Mouse (Mus musculus) brain, embryonic 18.5 days (tissue): Measurements from ENCODE around the gene Lgalsl.

Experiments used
- DNase-seq: peaks from one replicate; pipeline ENCODE4 v3.0.0-alpha.2; 2012; ENCODE audit warnings: low read depth, low spot score

The Lgalsl gene

DNA sequence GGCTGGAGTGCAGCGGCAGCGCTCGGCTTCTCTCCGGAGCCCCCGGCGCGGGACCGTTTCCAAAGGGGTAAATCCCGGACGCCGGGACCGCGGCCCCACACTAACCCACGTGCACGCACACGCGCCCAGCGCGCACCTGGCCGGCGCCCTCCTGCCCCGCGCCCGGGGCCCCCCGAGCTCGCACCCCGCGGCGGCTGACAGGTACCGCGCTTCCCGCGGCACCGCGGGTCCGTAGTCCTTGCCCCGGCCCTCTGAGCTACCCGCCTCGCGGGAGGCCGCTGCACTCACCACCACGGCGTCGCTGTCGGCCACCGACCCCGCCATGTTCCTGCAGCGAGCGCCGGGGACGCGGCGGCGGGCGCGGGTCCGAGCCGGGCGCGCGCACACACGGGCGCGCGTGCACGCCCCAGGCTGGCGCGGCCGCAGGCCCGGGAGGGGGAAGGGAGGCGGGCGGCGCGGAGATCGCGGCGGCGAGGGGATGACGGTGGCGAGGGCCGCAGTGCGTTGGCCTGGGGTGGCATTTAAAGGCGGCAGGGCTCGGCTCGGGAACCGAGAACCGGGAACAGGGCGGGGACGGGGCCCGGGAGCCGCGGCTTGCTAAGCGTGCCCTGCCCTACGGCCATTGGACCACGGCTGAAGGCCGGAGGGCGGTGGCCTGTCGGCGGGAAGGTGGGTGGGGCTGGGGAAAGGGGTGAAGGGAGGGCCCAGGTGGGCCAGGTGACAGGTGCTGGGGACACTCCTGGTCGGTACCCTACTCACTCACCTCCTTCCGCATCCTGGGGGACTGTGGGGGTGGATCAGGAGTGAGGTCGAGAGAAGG lies at the start of gene Lgalsl:
Gene Lgalsl (minus strand): TSS at position 371 of the 820 bp plus-strand sequence.
- no peak for DNase-seq

DNA sequence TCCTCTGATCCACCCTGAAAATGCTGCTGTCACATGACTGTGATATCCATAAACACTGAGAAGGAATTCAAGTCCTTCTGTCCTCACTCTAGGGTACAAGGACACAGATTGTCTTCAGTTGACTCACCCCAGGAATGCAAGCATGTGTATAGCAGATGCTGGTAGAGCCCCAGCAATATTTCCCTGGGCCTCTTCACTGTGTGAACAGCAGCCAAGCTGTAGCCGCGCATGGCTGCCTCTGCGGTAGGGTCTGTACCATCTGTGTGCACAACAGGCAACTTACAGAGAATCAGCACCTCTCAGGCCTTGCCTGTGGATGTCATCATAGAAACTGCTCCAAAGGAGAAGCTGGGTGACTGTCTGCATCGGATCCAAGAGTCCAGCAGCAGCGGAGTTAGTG lies 47.8 kb upstream of the Lgalsl start:
- no peak for DNase-seq

DNA sequence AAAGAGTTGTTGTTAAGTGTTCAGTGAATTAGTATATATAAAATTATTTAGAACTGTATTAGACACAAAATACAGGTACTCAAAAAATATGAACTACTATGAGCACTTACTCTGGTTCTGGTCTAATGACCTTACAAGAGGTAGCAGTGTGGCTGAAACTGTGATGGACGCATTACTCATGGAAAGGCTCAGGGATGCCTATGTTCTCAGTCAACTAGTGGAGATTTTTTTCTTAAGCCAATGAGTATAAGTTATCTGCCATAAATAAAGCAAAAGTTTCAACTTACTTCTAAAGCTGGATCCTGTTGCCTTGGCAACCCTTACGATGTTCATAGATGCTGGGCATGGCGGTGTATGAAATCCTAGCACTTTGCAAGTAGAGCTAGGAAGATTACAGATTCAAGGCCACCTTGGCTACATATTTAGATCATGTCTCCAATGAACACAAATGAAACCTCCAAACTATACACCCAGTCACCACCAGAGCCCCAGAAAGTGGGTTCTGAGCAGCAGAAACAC lies 46.8 kb upstream of the Lgalsl start:
- DNase-seq, result no peak

DNA sequence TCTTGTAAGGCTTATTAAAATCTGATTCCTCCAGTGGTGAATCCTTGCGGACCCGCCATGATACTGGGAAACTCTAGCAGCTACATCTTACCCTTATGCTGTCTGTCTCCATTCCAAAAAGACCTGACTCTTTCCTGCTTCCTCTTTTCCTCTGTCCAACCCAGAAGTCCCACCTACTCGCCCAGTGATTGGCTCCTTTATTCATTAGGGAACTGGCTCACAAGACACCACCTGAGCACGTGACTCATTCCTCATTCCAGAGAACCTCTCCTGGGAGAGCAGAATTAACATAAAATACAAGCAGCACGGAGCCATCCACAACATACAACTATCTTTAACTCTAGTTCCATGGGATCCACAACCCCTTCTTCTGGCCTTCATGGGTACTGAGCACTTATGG lies 42.5 kb upstream of the Lgalsl start:
- DNase-seq, result no peak

DNA sequence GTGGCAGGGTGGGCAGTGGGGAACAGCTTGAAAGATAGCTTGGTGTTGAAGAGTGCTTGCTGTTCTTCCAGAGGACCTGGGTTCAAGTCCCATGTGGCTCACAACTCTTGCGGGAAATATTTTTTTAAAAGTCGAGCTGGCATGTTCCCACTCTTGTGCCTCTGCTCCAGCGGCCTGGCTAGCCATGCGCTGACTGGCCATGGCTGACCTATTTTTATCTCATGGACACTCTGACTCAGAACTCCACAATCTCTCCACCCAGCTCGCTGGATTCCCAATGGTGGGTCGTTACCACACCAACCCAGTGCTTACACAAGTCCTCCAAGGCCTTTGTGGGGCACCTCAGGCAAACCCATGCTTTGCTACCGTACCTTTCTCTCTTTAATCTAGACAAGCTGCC lies 42.1 kb upstream of the Lgalsl start:
- DNase-seq, result no peak

DNA sequence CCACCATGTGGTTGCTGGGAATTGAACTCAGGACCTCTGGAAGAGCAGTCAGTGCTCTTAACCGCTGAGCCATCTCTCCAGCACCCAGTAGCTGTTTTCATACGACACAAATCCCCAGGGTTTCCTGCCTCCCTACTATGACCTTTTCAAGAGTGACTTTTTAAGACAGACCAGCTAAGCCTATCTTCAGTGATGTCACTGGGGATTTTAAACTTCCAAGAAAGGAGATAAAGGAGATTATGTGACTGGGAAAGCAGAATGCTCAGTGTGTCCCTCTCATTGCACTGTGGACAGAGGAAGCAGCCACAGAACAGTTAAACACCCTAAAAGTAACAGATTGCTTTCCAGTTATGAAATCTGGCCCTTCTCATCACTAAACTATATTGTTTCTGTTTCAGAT lies 41.6 kb upstream of the Lgalsl start:
- no peak for DNase-seq

DNA sequence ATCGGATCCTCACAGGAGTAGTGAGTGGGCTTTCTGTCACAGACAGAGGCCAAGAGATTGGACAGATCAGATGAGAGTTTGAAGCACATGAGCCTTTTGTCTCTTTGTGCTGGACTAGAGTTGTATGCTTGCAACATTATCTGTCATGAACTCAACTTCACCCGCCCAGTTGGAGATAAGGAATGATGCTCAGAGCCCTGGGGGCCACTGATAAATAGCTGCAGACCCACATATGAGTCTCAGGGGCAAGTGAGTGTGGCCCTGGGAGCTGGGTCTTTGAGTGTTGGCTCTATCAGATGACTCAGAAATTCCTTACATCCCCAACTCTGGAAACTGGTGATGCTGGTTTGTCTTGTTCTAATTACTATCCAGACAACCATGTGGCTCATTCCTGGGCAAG lies 39.1 kb upstream of the Lgalsl start:
- DNase-seq, result no peak

DNA sequence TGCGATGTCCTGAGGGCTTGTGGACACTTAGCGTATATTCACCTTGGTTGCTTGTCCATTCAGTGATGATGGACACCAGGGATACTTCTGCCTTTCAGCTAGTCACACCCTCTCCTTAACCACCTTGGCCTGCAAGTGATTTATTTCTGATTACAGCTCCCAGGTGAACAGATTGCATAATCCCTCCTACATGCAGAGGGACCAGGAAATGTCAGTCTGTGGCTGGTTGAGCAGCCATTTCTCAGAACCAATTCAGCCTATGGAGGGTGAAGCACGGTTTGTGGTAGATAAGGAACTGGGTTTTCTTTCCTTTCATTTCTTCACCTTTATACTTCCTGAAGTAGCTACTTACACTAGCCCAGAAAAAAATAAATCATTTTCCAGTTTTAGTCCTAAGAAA lies 34.6 kb upstream of the Lgalsl start:
- DNase-seq, result no peak

DNA sequence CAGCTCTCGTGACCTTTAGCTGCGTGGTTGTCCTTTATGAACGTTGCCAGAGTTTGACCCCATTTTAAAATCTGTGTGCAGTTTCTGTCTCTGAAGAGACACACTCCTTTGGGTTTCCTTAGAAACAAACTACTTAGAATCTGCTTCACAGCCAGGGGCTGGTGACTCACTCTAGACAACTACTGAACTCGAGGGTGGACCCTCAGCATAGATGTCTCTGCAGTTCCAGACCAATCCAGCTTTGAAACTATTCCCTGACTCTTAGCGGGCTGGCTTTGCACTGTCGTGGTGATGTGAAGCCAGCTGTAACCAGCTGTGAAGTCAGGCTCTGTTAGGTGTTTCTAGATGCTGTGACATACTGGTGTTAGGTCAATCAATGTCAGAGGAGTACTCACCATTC lies 33.8 kb upstream of the Lgalsl start:
- DNase-seq, result no peak

DNA sequence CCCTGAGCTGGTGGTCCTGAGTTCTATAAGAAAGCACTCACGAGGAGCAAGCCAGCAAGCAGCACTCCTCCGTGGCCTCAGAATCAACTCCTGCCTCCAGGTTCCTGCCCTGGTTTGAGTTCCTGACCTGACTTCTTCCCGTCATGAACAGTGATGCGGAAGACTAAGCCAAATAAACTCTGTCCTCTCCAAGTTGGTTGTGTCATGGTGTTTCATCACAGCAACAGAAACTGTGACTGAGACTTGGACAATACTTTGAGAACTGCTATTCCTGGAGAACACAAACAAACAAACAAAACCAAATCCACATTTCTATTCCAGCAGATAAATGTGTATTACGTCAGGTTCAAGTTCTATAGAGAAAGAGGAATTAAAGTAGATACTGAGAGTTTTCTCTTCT lies 31.2 kb upstream of the Lgalsl start:
- no peak for DNase-seq

DNA sequence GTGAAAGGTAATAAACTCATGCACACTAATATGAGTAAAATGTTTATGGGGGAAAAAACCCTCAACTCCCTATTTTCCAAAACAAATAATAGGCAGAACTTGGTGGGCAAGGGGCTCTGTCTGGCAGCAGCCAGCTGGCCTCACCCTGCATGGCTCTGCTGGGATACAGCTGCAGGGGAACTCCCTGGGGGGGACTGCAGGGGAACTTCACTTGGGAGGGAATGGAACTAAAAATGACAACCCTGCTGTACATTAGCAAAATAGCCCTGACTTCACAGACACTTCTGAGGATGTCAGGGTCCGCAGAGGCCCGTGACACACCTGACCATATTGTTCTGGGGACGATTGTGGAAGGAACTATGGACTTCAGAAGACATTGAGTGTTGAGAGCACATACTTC lies 29.5 kb upstream of the Lgalsl start:
- no peak for DNase-seq

DNA sequence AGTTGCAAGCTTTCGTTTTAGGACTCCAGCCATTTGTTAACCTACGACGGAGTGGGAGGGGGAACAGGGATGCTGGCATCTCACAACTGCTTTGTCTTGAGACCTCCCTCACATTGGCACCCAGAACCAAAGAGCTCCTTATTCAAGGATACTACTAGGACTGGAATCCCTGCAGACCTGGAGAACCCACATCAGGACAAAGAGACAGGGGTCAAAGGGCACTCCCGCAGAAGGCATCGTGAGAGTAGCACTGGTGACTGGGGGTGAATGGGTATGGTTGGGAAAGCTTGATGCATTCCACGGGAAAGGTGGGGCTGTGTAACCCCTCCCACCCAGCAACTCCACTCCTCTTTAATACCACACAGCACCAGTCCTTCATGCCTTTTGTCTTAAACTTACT lies 29.0 kb upstream of the Lgalsl start:
- DNase-seq, result no peak

DNA sequence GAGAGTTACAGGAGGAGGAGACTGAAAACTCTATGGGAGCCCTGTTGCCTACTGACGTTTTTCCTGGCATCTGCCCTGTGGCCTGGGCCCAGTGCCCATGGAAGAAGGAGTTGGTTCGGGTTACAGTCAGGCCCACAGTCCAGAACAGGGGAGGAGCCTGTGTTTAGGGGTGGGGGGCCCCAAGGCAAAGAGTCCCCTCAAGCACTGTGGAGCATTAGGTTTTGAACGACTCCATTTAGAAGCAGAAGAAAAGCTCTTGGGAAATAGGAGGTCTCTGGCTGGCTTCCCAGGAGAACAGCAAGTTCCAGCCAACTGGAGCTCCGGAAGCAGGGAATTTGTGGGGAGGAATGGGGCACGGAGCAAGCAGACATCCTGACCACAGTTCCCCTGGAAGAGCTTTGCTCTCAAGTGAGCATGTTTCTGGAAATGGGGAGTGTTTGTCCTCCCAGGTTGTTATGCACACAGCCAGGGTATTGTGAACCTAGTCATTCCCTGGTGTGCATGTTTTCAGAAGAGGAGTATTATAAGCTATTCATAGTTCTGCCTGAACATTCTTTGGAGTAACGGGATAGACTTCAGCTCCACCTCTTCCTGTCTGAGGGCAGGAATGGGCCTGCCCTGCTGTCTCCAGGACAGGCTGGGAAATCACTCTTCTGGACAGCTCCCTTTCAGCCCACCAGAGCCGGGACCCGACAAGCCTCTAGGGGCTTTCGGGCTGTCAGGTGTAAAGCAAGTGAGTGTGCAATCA lies 28.2 kb upstream of the Lgalsl start:
- DNase-seq, result peak; percentile 74

DNA sequence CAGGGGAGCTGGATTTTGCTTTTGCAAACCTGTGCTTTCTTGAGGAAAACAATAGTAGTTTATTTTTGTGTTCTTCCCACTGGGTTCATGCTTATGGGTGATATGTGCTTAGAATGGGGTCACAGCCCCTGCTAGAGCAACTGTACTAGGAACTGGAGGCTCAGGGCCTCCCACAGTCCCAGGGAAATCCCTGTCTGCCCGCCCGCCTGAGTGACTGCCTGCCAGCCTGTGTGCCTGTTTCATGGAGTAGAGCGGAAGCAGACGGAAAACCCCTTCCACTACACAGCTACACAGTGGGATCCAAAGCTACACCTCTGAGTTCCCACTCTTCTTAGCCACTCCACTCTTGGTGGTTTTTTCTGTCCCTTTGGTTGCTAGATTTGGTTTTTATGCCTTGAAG lies 27.1 kb upstream of the Lgalsl start:
- DNase-seq, result no peak

DNA sequence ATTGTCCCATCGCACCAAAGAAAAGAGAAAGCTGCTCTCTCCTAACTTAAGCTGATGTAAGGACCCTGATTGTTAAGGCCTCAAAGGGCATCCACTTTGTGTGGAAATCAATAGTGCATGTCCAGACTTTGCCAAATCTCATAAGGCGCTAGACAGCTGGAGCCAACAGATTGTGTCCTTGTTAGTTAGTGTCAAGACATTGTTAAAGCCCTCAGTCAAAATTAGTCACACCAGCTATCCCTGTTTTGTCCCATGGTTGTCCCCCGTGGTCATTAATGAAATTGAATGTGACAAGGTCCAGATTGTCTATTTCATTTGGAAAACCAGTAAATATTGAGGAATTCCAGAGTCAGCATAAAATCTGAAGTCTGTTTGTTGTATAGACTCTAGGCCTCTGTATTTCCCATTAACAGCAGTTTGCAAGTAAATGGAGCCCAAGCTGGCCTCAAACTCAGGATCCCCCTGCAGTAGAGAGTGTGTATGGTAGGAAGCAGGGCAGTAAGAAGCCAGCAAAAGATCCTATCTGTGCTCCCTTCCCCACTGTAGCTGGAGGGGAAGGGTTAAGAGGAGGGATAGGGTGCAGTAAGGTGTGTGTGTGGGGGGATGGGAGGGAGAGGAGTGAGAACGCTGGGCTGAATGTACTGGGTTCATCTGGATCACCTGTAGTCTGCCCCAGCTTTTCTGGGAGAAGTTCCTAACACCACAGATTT lies 23.3 kb upstream of the Lgalsl start:
- DNase-seq, result no peak

DNA sequence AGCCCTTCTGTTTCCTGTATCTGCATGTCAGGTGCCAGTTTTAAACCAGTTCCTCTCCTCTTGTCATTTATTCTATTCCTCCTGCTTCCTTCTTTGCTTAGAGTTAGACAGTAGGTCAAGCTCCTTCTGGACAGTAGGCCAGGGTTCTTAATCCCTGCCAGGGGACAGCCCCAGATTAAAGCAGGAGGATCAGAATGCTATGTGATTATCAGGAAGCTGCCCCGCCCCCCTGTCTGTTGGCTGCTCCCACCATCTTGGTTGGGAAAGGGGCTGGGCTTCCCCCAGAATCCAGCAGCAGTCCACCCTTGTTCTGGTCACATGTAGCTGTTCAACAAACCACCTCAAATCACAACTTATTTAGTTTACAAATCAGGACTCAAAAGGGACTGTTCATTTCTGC lies 19.3 kb upstream of the Lgalsl start:
- no peak for DNase-seq

DNA sequence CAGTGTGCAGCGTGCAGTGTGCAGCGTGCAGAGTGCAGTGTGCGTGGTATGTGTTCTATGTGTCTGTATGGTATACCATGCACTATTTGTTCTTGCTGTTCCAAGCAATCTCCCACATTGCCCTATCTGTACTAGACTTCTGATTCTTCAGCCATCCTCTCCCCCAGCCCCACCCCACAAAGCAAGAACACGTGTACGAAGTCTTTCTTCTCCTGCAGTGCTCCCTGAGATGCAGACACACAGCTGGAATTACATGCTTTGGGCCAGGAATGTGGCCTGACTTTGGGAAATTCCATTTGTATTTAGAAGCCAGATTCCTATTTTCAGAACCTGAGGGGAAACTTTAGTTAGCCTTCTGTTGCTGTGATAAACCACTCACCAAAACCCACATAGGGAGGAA lies 18.5 kb upstream of the Lgalsl start:
- no peak for DNase-seq

DNA sequence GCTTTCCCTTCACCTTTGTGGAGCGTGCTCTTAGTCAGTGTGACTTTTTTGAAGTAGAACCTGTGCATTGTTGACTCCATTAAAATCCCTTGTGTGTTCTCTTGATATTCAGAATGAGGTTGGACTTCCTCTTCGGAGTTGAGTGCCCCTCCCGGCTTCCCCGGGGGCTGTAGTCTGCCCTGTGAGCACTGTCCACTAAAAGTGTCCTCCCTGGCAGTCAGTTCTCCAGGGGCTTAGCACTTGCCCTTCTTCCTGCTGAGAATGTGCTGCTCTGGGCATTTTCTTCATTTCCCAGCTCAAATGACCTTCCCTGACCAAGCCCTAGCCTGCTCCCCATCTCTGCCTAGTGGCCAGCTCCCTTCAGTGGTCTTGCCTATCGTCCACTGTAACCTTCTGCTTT lies 6.5 kb upstream of the Lgalsl start:
- no peak for DNase-seq

DNA sequence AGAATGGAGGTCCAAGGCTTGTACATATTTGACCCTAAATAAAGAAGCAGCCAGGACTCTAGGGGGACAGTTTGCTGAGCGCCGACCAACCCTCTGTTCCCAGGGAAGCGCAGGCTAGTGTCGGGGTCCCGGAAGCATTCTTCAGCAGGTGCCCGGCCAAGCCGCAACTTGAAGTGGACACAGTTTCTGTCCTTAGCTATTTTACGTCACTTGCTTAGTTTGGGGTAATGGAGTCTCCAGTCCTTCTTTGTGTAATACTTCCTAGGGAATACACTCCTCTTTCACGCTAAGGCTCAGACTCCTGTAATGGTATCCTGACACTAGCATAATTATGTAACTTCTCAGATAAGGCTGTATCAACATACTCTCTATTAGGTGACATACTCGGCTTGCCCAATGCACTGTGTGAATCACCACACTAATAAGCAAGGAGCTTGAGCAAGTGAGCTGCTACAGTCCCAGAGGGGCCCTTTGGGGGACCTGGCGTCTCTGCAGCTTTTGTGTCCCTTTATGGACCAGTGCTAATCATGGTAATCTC lies 813 bp upstream of the Lgalsl start:
- no peak for DNase-seq

DNA sequence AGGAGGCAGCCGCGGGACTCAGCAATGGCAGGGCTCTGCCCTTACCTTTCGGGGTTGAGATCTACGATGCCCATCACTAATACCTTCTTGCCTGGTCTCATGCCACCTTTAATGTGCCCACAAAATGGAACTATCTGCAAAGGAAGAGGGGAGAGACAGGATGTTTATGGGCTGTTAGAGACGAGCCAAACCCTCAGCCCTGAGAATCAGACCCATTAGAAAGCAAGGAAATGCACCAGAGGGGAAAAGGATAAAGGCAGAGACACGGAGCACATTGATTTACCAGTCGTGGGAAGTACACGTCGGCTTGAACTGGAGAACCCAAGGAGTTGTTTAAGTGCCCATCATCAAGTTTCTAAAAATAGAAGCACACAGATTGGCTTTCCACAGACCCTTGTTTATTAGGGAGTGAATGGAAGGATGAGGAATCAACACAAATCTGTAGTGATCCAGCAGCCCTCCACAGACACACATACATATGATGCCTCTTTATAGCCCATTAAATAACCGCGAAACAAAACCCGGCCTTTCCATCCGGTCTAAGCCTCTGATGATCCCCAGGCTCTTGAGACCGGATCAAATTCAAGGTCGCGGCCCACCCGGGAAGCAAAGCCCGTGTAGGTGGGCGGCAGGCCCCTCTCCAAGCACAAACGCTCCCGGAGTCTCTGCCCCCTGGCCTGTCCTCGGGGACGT lies 717 bp downstream of the Lgalsl start:
- no peak for DNase-seq

DNA sequence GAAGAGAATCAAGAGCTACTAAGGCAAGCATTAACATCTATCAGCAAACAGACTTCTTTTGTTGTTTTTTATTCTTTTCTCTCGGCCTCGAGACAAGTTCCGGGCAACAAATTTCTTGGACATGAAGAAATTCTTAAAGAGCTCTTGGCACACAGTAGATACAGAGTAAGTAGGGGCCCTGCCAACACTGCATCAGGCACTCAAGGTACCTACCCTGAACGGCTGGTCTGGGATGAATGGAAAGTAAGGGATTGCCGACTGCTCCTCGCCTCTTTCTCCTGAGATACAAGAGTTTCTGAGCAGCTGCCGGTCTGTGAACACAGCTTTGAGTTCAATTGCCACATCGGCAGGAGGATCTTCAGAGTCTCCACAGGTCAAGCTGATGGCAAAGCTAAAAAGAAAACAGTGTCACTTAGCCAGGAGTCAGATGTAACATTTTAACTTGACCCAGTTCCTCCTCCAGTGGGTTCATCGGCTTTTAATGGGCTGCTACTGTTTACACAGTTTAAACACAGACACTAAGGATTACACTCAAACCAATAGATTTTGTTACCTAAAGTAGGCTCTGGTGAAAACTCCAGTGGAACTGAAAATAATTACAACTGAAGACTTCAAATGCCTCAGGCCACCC lies 1.7 kb downstream of the Lgalsl start:
- no peak for DNase-seq
